Mouse (Mus musculus): Measurements from ENCODE around the gene Efcab6. TPM values are rescaled to one million over a fixed set of nuclear protein-coding genes. Genes with fewer than 3 reads are reported as not detected.
A peak's percentile ranks its signal among the peaks of the same experiment; 100 is the strongest.

Gene Efcab6
- polyA plus RNA-seq, 1 experiment from 2014 or later: 0.08 TPM

- no peak overlapping the region for H3K27ac ChIP-seq
- no peaks in the 10 kb centered on the region for H3K9me3 ChIP-seq
- H3K4me1 ChIP-seq: peaks cover 12% of the 10 kb centered on the region
- ATAC-seq (ENCODE audit: insufficient number of reproducible peaks, insufficient read depth, low FRiP score, low TSS enrichment, low read depth): no peak
- peak overlapping the region; percentile 49 for H3K4me2 ChIP-seq
- WGBS: 52% methylated on average over 7 of the region's 7 CpGs
- peak overlapping the region; percentile 12; the same call in 1 of the 2 replicates for H3K4me3 ChIP-seq
- H3K9ac ChIP-seq: no peak overlapping the region
- H3K27me3 ChIP-seq: peaks cover 38% of the 10 kb centered on the region
- H3K36me3 ChIP-seq: no peaks in the 10 kb centered on the region
These were observed 66.6 kb downstream of the Efcab6 start for GRCm38 (mm10) chr15:83998586-83998985.

- 6% methylated on average over 19 of the region's 19 CpGs for WGBS
- H3K9ac ChIP-seq: no peak overlapping the region
- H3K36me3 ChIP-seq: no peaks in the 10 kb centered on the region
- peak overlapping the region; percentile 12; the same call in 1 of the 2 replicates for H3K4me3 ChIP-seq
- no peak for ATAC-seq (ENCODE audit: insufficient number of reproducible peaks, insufficient read depth, low FRiP score, low TSS enrichment, low read depth)
- H3K27ac ChIP-seq: no peak overlapping the region
- H3K9me3 ChIP-seq: peaks cover under 1% of the 10 kb centered on the region
- peak overlapping the region; percentile 49 for H3K4me2 ChIP-seq
- peaks cover 12% of the 10 kb centered on the region for H3K4me1 ChIP-seq
- peaks cover 38% of the 10 kb centered on the region for H3K27me3 ChIP-seq
These were observed 67.1 kb downstream of the Efcab6 start for GRCm38 (mm10) chr15:83998115-83998514.

- no peak overlapping the region for H3K27ac ChIP-seq
- ATAC-seq (ENCODE audit: insufficient number of reproducible peaks, insufficient read depth, low FRiP score, low TSS enrichment, low read depth): no peak
- peaks cover 3% of the 10 kb centered on the region for H3K9me3 ChIP-seq
- no peaks in the 10 kb centered on the region for H3K36me3 ChIP-seq
- H3K4me3 ChIP-seq: no peak overlapping the region
- H3K9ac ChIP-seq: no peak overlapping the region
- H3K27me3 ChIP-seq: peaks cover 43% of the 10 kb centered on the region
- no peak overlapping the region for H3K4me2 ChIP-seq
- WGBS: 14% methylated on average over 4 of the region's 4 CpGs
- H3K4me1 ChIP-seq: peaks cover 12% of the 10 kb centered on the region
These were observed 67.6 kb downstream of the Efcab6 start for GRCm38 (mm10) chr15:83997550-83997949.

GRCm38 (mm10) chr15:83996864-83997263 is 68.3 kb downstream of the Efcab6 start:
- ATAC-seq (ENCODE audit: insufficient number of reproducible peaks, insufficient read depth, low FRiP score, low TSS enrichment, low read depth): no peak
- no peak overlapping the region for H3K9ac ChIP-seq
- no peak overlapping the region for H3K4me3 ChIP-seq
- H3K27me3 ChIP-seq: peaks cover 50% of the 10 kb centered on the region
- peaks cover 3% of the 10 kb centered on the region for H3K9me3 ChIP-seq
- no peak overlapping the region for H3K27ac ChIP-seq
- H3K4me1 ChIP-seq: peaks cover 12% of the 10 kb centered on the region
- no peak overlapping the region for H3K4me2 ChIP-seq
- H3K36me3 ChIP-seq: no peaks in the 10 kb centered on the region
- WGBS: 47% methylated on average over 7 of the region's 7 CpGs

- Histone ChIP-seq H3K4me2 (no peak overlapping the region), H3K9me3 (peaks cover 3% of the 10 kb centered on the region), H3K36me3 (no peaks in the 10 kb centered on the region), H3K4me1 (peaks cover 7% of the 10 kb centered on the region; the same call in 1 of the 2 replicates), H3K27me3 (peaks cover 51% of the 10 kb centered on the region), H3K9ac (no peak overlapping the region), H3K4me3 (no peak overlapping the region), H3K27ac (no peak overlapping the region)
- ATAC-seq (ENCODE audit: insufficient number of reproducible peaks, insufficient read depth, low FRiP score, low TSS enrichment, low read depth): no peak
- WGBS: 83% methylated on average over 15 of the region's 15 CpGs
These were observed 73.0 kb downstream of the Efcab6 start for GRCm38 (mm10) chr15:83992191-83992590.

- ATAC-seq (ENCODE audit: insufficient number of reproducible peaks, insufficient read depth, low FRiP score, low TSS enrichment, low read depth): no peak
- WGBS: 6% methylated on average over 3 of the region's 3 CpGs
- H3K4me2 ChIP-seq: no peak overlapping the region
- no peaks in the 10 kb centered on the region for H3K36me3 ChIP-seq
- H3K27ac ChIP-seq: no peak overlapping the region
- no peak overlapping the region for H3K4me3 ChIP-seq
- H3K9ac ChIP-seq: no peak overlapping the region
- H3K4me1 ChIP-seq: peaks cover 7% of the 10 kb centered on the region; the same call in 1 of the 2 replicates
- peaks cover 3% of the 10 kb centered on the region for H3K9me3 ChIP-seq
- H3K27me3 ChIP-seq: peaks cover 49% of the 10 kb centered on the region
These were observed 73.7 kb downstream of the Efcab6 start for GRCm38 (mm10) chr15:83991461-83991860.

GRCm38 (mm10) chr15:83989241-83989640 is 75.9 kb downstream of the Efcab6 start:
- no peak for ATAC-seq (ENCODE audit: insufficient number of reproducible peaks, insufficient read depth, low FRiP score, low TSS enrichment, low read depth)
- Histone ChIP-seq H3K27me3 (peaks cover 48% of the 10 kb centered on the region), H3K4me2 (no peak overlapping the region), H3K4me3 (no peak overlapping the region), H3K27ac (no peak overlapping the region), H3K9me3 (peaks cover 3% of the 10 kb centered on the region), H3K9ac (no peak overlapping the region), H3K36me3 (no peaks in the 10 kb centered on the region), H3K4me1 (peaks cover 7% of the 10 kb centered on the region; the same call in 1 of the 2 replicates)
- WGBS: 86% methylated on average over 5 of the region's 5 CpGs

DNA sequence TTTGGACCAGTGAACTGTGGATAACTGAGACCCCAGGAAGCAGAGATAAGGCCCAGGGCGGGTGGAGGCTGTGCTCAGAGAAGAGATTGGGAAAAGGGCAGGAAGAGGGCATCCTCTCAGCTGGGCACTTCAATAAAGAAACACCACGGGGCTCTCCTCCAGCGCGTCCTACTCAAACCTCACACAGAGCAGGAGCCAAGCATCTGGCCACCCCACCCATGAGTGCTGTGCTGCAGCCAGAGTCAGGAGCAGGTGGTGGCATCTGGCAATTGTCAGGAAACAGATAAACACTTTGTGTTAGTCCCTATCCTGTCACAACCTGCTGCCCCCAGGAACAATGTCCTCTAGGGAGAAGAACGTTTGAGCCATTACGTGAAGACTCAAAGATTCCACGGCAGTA is 77.1 kb downstream of the Efcab6 start:
- H3K27me3 ChIP-seq: peaks cover 52% of the 10 kb centered on the region
- no peak overlapping the region for H3K27ac ChIP-seq
- H3K9me3 ChIP-seq: peaks cover 2% of the 10 kb centered on the region
- H3K4me2 ChIP-seq: no peak overlapping the region
- H3K9ac ChIP-seq: no peak overlapping the region
- peaks cover 7% of the 10 kb centered on the region; the same call in 1 of the 2 replicates for H3K4me1 ChIP-seq
- WGBS: 22% methylated on average over 7 of the region's 7 CpGs
- H3K4me3 ChIP-seq: no peak overlapping the region
- H3K36me3 ChIP-seq: no peaks in the 10 kb centered on the region
- no peak for ATAC-seq (ENCODE audit: insufficient number of reproducible peaks, insufficient read depth, low FRiP score, low TSS enrichment, low read depth)

DNA sequence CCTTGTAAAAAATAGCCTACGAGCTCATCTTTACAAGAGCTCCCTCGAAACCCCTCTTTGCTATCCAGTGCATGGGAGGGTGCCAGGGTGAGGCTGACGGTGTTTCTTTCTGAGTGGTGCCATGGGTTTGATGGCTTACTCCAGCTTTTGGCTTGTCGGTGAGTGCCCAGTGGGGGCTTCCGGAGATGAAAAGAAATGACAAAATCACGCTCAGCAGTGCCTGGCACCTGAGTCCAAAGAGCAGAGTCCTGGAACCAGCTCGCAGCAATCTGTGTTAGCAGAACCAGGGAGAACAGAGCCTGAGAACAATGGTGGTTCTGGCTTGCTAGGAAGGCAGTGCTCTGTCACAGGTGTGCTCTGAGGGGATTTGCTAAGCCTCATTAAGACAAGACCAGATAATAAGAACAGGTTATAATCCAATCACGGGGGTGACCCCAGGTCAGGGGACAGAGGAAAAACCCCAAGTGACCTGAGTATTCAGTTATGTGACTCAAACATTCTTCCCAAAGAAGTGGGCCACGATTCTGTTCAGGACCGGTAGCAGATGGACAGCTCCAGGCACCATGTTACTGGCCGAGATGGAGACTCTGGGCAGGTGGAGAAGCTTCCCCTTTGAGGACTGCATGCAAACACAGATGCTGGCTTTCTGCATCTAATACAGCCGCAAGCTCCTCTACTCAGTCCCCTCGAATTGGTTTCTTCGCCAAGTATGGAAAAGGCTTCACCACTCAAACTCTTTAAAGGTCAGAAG is 82.8 kb downstream of the Efcab6 start:
- Histone ChIP-seq H3K4me1 (no peaks in the 10 kb centered on the region), H3K9me3 (no peaks in the 10 kb centered on the region), H3K9ac (no peak overlapping the region), H3K27ac (no peak overlapping the region), H3K4me2 (no peak overlapping the region), H3K4me3 (no peak overlapping the region), H3K27me3 (peaks cover 15% of the 10 kb centered on the region; the same call in 1 of the 2 replicates), H3K36me3 (no peaks in the 10 kb centered on the region)
- 65% methylated on average over 14 of the region's 14 CpGs for WGBS
- ATAC-seq (ENCODE audit: insufficient number of reproducible peaks, insufficient read depth, low FRiP score, low TSS enrichment, low read depth): no peak

- 0 out of 2 replicates have a peak, but pooled peaks cover 4% of the 10 kb centered on the region for H3K4me1 ChIP-seq
- ATAC-seq (ENCODE audit: insufficient number of reproducible peaks, insufficient read depth, low FRiP score, low TSS enrichment, low read depth): no peak
- H3K27me3 ChIP-seq: 0 out of 2 replicates have a peak, but pooled peaks cover 3% of the 10 kb centered on the region
- WGBS: 74% methylated on average over 6 of the region's 6 CpGs
- H3K9ac ChIP-seq: no peak overlapping the region
- no peak overlapping the region for H3K4me3 ChIP-seq
- no peaks in the 10 kb centered on the region for H3K9me3 ChIP-seq
- H3K27ac ChIP-seq: no peak overlapping the region
- H3K4me2 ChIP-seq: no peak overlapping the region
- H3K36me3 ChIP-seq: no peaks in the 10 kb centered on the region
These were observed 86.3 kb downstream of the Efcab6 start for GRCm38 (mm10) chr15:83978865-83979264.

DNA sequence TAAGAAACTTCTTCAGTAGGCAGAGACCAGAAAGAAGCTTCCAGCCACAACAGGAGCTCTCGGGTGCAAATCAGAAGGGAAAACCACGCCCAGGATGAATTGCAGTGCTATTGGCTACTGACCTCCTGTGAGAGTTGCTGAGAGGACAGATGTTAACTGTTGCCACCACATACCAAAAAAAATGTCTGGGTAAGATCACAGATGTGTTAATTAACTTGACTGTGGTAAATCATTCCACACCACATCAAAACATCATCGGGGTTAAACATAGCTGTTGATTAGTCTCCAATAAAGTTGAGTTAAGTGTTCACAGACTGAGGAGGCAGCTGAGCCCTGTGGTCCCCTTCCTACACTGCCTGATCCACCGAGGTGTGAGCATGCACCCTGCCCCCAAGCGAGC is 88.1 kb downstream of the Efcab6 start:
- Histone ChIP-seq H3K4me1 (0 out of 2 replicates have a peak, but pooled peaks cover 4% of the 10 kb centered on the region), H3K27me3 (no peaks in the 10 kb centered on the region), H3K36me3 (no peaks in the 10 kb centered on the region), H3K4me2 (no peak overlapping the region), H3K9ac (no peak overlapping the region), H3K9me3 (no peaks in the 10 kb centered on the region), H3K27ac (no peak overlapping the region), H3K4me3 (no peak overlapping the region)
- 21% methylated on average over 5 of the region's 5 CpGs for WGBS
- ATAC-seq (ENCODE audit: insufficient number of reproducible peaks, insufficient read depth, low FRiP score, low TSS enrichment, low read depth): no peak

GRCm38 (mm10) chr15:83972206-83972605 is 93.0 kb downstream of the Efcab6 start:
- H3K4me2 ChIP-seq: no peak overlapping the region
- ATAC-seq (ENCODE audit: insufficient number of reproducible peaks, insufficient read depth, low FRiP score, low TSS enrichment, low read depth): no peak
- no peak overlapping the region for H3K9ac ChIP-seq
- no peak overlapping the region for H3K27ac ChIP-seq
- no peaks in the 10 kb centered on the region for H3K9me3 ChIP-seq
- H3K4me3 ChIP-seq: no peak overlapping the region
- WGBS: 64% methylated on average over 9 of the region's 9 CpGs
- H3K4me1 ChIP-seq: 0 out of 2 replicates have a peak, but pooled peaks cover 4% of the 10 kb centered on the region
- H3K36me3 ChIP-seq: no peaks in the 10 kb centered on the region
- H3K27me3 ChIP-seq: peaks cover 17% of the 10 kb centered on the region
